Mouse (Mus musculus): Measurements from ENCODE around the gene Srpk2.

- TF ChIP-seq CTCF (IDR thresholded peaks at IDR 0.05; ENCODE audit: insufficient read depth, low read length), result no peak
- no peak for TF ChIP-seq POLR2A (IDR thresholded peaks at IDR 0.05; ENCODE audit: borderline replicate concordance, extremely low read depth, low read depth, low read length)
Observed at GRCm38 (mm10) chr5:23631490-23631889, 52.9 kb downstream of the Srpk2 start.

All from lung, adult 2 months (tissue).